Mouse (Mus musculus): ENCODE measurements around the gene Rln1.

GRCm38 (mm10) chr19:29364076-29364475 lies 29.6 kb upstream of the Rln1 start:
- TF ChIP-seq CTCF (IDR thresholded peaks at IDR 0.05; ENCODE audit: insufficient read depth, low read length) (no peak), POLR2A (IDR thresholded peaks at IDR 0.05; ENCODE audit: borderline replicate concordance, extremely low read depth, low read depth, low read length) (no peak)

Measured in lung, adult 2 months (tissue).